Mouse (Mus musculus): ENCODE measurements around the gene Dcaf7. TPM values are rescaled to one million over a fixed set of nuclear protein-coding genes. Genes with fewer than 3 reads are reported as not detected.

Dcaf7 gene
- total RNA-seq (2014; rRNA removed; ENCODE audit: low replicate concordance): 49.5 and 65.0 TPM in 2 replicates
- 22.4 and 27.4 TPM in 2 replicates for polyA plus RNA-seq (2015; fragmentation: Nextera tagmentation; extraction: Ambion mirVana)

DNA sequence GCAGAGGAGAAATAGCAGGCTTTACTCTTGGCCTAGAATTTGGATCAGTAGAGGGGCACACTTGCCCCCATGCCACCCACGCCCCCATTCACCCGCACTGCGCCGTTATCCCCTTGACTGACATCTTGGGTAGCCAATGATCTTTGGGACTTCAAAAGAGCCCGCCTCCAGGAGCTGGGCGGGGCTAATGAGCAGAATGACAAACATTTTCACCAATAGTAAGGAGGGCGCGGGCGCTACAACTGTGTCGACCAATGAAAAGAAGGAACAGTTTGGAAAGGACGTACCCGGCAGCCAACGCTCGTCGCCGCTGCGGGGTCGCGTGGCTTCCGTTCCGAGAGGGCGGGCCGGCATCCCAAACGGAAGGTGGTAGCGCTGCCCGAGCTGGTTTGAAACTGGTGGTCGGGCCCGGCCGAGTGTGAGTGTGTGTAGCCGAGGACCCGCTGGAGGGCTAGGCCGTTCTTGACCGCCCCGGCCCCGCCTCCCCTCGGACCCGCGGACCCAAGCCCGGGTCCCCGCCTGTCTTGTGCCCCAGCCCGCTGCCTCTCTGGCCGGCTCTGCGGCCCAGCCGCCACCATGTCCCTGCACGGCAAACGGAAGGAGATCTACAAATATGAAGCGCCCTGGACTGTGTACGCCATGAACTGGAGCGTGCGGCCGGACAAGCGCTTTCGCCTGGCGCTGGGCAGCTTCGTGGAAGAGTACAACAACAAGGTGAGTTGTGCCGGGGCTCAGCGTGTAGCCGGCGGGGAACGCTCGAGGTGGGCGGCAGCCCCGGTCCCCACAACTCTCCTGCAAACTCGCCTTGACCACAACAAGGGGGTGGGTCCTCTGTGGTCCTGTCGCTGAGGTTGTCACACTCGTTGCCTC, at the start of gene Dcaf7:
Dcaf7 (plus strand) TSS at position 325 of the 870 bp plus-strand sequence.
- Histone ChIP-seq H3K4me2 (ENCODE audit: low read depth, low read length) (peak within 1 kb of the TSS; percentile 93), H3K9ac (replicated peaks; ENCODE audit: low read depth, low read length) (peak within 1 kb of the TSS; percentile 93), H3K36me3 (replicated peaks; ENCODE audit: control insufficient read depth, insufficient read depth, low read length) (no peaks in the 10 kb centered on the region), H3K27me3 (ENCODE audit: control insufficient read depth, insufficient read depth, low read length) (no peaks in the 10 kb centered on the region), H3K9me3 (replicated peaks; ENCODE audit: control insufficient read depth, low read length) (no peaks in the 10 kb centered on the region), H3K27ac (ENCODE audit: low read depth) (peak within 1 kb of the TSS; percentile 93), H3K4me1 (ENCODE audit: control insufficient read depth, insufficient read depth) (peaks cover 12% of the 10 kb centered on the region), H3K4me3 (ENCODE audit: low read depth, low read length) (peak within 1 kb of the TSS; percentile 98)
- peak; percentile 99 for ATAC-seq (ENCODE audit: insufficient read depth, low read depth)
- whole genome bisulfite sequencing: 0% methylated on average over 64 of the region's 66 CpGs
- no peak for TF ChIP-seq CTCF (IDR thresholded peaks at IDR 0.05; ENCODE audit: low read depth)
- TF ChIP-seq EP300 (IDR thresholded peaks at IDR 0.05; ENCODE audit: low read depth): 0 out of 2 replicates have a peak, but pooled peaks have one; percentile 77
- peak; percentile 96 for DNase-seq (ENCODE audit: low spot score)

DNA sequence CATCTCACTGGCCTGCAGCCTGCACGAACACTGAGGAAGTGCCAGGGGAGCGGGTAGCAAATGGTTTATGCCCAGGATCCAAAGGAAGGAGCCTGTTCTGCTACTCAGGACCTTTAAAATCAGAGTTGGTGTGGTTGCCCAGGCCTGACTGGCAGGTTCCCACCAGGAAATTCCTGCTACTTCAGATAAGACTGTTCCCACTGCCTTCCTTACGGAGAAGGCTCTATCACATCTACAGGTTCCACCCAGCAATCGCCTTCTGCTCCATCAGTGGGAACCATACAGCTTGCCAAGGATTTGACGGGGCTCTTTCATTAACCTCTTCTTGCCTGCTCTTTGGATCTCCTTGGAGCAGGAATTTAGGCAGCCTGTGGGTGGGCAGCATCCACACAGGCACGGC, 49.2 kb upstream of the Dcaf7 start:
- H3K4me1 ChIP-seq (ENCODE audit: control insufficient read depth, insufficient read depth): no peaks in the 10 kb centered on the region
- H3K27ac ChIP-seq (ENCODE audit: low read depth): no peak overlapping the region
- ATAC-seq (ENCODE audit: insufficient read depth, low read depth) (no peak; the same call in 1 of the 2 replicates), DNase-seq (ENCODE audit: low spot score) (peak; percentile 12)
- TF ChIP-seq EP300 (IDR thresholded peaks at IDR 0.05; ENCODE audit: low read depth) (no peak), CTCF (IDR thresholded peaks at IDR 0.05; ENCODE audit: low read depth) (no peak)
- H3K36me3 ChIP-seq (replicated peaks; ENCODE audit: control insufficient read depth, insufficient read depth, low read length): no peaks in the 10 kb centered on the region
- H3K27me3 ChIP-seq (ENCODE audit: control insufficient read depth, insufficient read depth, low read length): no peaks in the 10 kb centered on the region
- no peaks in the 10 kb centered on the region for H3K9me3 ChIP-seq (replicated peaks; ENCODE audit: control insufficient read depth, low read length)
- no peak overlapping the region for H3K4me3 ChIP-seq (ENCODE audit: low read depth, low read length)
- WGBS: 48% methylated on average over 6 of the region's 6 CpGs
- H3K4me2 ChIP-seq (ENCODE audit: low read depth, low read length): no peak overlapping the region
- H3K9ac ChIP-seq (replicated peaks; ENCODE audit: low read depth, low read length): no peak overlapping the region

DNA sequence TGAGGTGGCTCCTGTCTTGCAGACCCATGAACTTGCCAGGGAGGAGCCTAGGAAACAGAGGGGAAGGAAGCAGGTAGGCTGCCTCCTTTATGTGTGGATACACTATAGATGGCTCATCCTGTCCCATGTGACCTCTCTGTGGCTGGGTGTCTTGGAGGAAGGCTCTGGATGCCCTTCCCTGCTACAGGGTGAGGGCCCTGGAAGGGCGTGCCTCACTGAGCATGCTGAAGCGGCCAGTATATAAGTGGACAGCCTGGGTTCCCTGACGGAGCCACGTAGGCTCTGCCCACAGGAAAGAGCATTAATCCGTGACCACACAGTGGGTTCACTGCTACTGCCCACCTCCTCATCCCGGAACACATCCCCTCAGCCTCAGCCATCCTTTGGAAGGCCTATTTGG, 47.2 kb upstream of the Dcaf7 start:
- DNase-seq (ENCODE audit: low spot score) (no peak), ATAC-seq (ENCODE audit: insufficient read depth, low read depth) (no peak)
- Histone ChIP-seq H3K27me3 (ENCODE audit: control insufficient read depth, insufficient read depth, low read length) (no peaks in the 10 kb centered on the region), H3K36me3 (replicated peaks; ENCODE audit: control insufficient read depth, insufficient read depth, low read length) (no peaks in the 10 kb centered on the region), H3K27ac (ENCODE audit: low read depth) (no peak overlapping the region), H3K4me2 (ENCODE audit: low read depth, low read length) (no peak overlapping the region), H3K4me1 (ENCODE audit: control insufficient read depth, insufficient read depth) (no peaks in the 10 kb centered on the region), H3K4me3 (ENCODE audit: low read depth, low read length) (no peak overlapping the region), H3K9me3 (replicated peaks; ENCODE audit: control insufficient read depth, low read length) (no peaks in the 10 kb centered on the region), H3K9ac (replicated peaks; ENCODE audit: low read depth, low read length) (no peak overlapping the region)
- no peak for TF ChIP-seq CTCF (IDR thresholded peaks at IDR 0.05; ENCODE audit: low read depth)
- TF ChIP-seq EP300 (IDR thresholded peaks at IDR 0.05; ENCODE audit: low read depth): no peak
- WGBS: 66% methylated on average over 6 of the region's 6 CpGs

DNA sequence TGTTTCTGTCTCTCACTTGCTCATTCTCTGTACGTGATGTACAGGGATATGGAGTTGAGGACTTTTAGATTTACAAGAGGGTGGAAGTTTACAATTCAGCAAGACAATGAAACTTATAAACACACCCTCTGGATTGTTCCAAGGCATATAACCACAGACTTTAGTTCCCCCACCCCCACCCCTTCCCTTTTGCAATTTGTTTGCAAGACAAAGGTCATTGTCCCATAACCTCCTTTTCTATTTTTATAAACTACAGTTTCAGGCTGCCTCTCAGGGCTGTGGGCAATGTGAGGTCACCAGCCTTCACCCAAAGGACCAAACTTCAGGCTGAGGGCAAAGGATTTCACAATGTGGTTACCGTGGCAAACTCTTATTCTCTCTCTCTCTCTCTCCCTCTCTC, 46.4 kb upstream of the Dcaf7 start:
- Histone ChIP-seq H3K27ac (ENCODE audit: low read depth) (no peak overlapping the region), H3K4me2 (ENCODE audit: low read depth, low read length) (no peak overlapping the region), H3K9me3 (replicated peaks; ENCODE audit: control insufficient read depth, low read length) (no peaks in the 10 kb centered on the region), H3K4me3 (ENCODE audit: low read depth, low read length) (no peak overlapping the region), H3K9ac (replicated peaks; ENCODE audit: low read depth, low read length) (no peak overlapping the region), H3K27me3 (ENCODE audit: control insufficient read depth, insufficient read depth, low read length) (no peaks in the 10 kb centered on the region), H3K4me1 (ENCODE audit: control insufficient read depth, insufficient read depth) (no peaks in the 10 kb centered on the region), H3K36me3 (replicated peaks; ENCODE audit: control insufficient read depth, insufficient read depth, low read length) (no peaks in the 10 kb centered on the region)
- ATAC-seq (ENCODE audit: insufficient read depth, low read depth) (no peak), DNase-seq (ENCODE audit: low spot score) (no peak)
- 41% methylated on average over 2 of the region's 2 CpGs for WGBS
- TF ChIP-seq EP300 (IDR thresholded peaks at IDR 0.05; ENCODE audit: low read depth) (no peak), CTCF (IDR thresholded peaks at IDR 0.05; ENCODE audit: low read depth) (no peak)

DNA sequence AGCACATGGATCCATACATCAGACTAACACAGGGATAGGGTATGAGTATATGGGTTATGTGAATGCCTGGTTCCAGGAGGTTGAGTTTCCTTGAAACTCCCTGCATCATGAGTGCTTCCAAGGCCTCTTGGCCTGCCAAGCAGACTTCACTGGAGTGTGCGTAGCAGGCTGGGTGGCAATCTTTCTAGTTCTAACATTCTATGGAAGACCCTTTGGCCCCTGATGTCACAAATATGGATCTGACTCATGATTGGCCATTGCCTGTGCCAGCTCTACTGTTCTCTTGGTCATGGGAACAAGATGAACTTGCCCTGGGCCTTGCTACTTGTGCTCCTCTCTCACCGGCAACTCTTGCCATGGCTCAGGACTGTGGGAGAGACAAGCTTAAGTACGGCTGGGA, 42.3 kb upstream of the Dcaf7 start, which contains the start of gene Ace3:
Ace3 (plus strand) TSS at position 301 of the 400 bp plus-strand sequence.
- DNase-seq (ENCODE audit: low spot score) (no peak), ATAC-seq (ENCODE audit: insufficient read depth, low read depth) (no peak)
- Histone ChIP-seq H3K4me1 (ENCODE audit: control insufficient read depth, insufficient read depth) (no peaks in the 10 kb centered on the region), H3K4me3 (ENCODE audit: low read depth, low read length) (no peak within 1 kb of the TSS), H3K4me2 (ENCODE audit: low read depth, low read length) (no peak within 1 kb of the TSS), H3K36me3 (replicated peaks; ENCODE audit: control insufficient read depth, insufficient read depth, low read length) (no peaks in the 10 kb centered on the region), H3K9ac (replicated peaks; ENCODE audit: low read depth, low read length) (no peak within 1 kb of the TSS), H3K27me3 (ENCODE audit: control insufficient read depth, insufficient read depth, low read length) (no peaks in the 10 kb centered on the region), H3K9me3 (replicated peaks; ENCODE audit: control insufficient read depth, low read length) (no peaks in the 10 kb centered on the region), H3K27ac (ENCODE audit: low read depth) (no peak within 1 kb of the TSS)
- 91% methylated on average over 3 of the region's 3 CpGs for WGBS
- TF ChIP-seq EP300 (IDR thresholded peaks at IDR 0.05; ENCODE audit: low read depth) (no peak), CTCF (IDR thresholded peaks at IDR 0.05; ENCODE audit: low read depth) (no peak)

Measured in heart, postnatal 0 days (tissue).